Mouse (Mus musculus): ENCODE measurements around the gene Nudt16.

GRCm38 (mm10) chr9:105144992-105145391, 13.4 kb upstream of the Nudt16 start, which contains the start of gene 1700080E11Rik:
- TF ChIP-seq CTCF (conservative IDR thresholded peaks at IDR 0.05; ENCODE audit: insufficient read depth, insufficient read length, low read depth, low read length): no peak
- TF ChIP-seq POLR2A (IDR thresholded peaks at IDR 0.05; ENCODE audit: low read depth, low read length): no peak
